ENCODE assay signal across 31 mouse cellular contexts in genomic region chr8:73313911-73314310, GRCm38 (mm10). TPM values are rescaled to one million over a fixed set of nuclear protein-coding genes. Genes with fewer than 3 reads are reported as not detected.
DNase-seq lines count a peak whose midpoint lies in the region; ATAC-seq and TF ChIP-seq lines count a peak whose summit lies in the region.
"Had no signal": no experiment of that assay in that cellular context is flagged by ENCODE, and none has a peak within 500 bp of the region (broad histone marks: within the 10 kb centered on the region; RNA-seq: fewer than 3 reads in every experiment).

No protein-coding gene starts in this region.

- TF ChIP-seq EP300 in heart, adult 2 months (IDR thresholded peaks at IDR 0.05; ENCODE audit: insufficient read depth, low read depth, low read length), result no peak

- peak overlapping the region; percentile 91 for H3K27ac ChIP-seq in heart, adult 2 months
- peak overlapping the region; percentile 38; the same call in 1 of the 2 replicates for H3K27ac ChIP-seq in left cerebral cortex, adult 2 months
- H3K27ac ChIP-seq in olfactory bulb, adult 2 months (ENCODE audit: insufficient read depth, low read depth, low read length), result peak overlapping the region; percentile 60; the same call in 1 of the 2 replicates
- H3K27ac ChIP-seq: forebrain, embryonic 15.5 days; hindbrain, embryonic 12.5 days; hindbrain, postnatal 0 days; intestine, embryonic 15.5 days; limb, embryonic 10.5 days; limb, embryonic 15.5 days; liver, embryonic 15.5 days; lung, embryonic 15.5 days had no signal

- H3K79me2 ChIP-seq in heart, adult 2 months (replicated peaks; ENCODE audit: control insufficient read depth, insufficient read depth, low read length), result peaks cover 4% of the 10 kb centered on the region

- intact Hi-C loops in heart, adult 2 months (cut with DNase I), result loop anchor here (5.0 kb wide), 1 partner anchor 38 kb away; the partner anchor contains the start of gene Large1
- intact Hi-C loops in heart, postnatal 14 days (cut with DNase I), result no loop called here
- intact Hi-C loops in left cerebral cortex, adult 2 months (cut with DNase I), result no loop called here
- intact Hi-C loops in left cerebral cortex, postnatal 36 days (cut with DNase I), result no loop called here

- H3K4me1 ChIP-seq in heart, adult 2 months (ENCODE audit: control insufficient read depth, insufficient read depth, low read length), result peaks cover 28% of the 10 kb centered on the region
- peaks cover 10% of the 10 kb centered on the region for H3K4me1 ChIP-seq in olfactory bulb, adult 2 months (ENCODE audit: control insufficient read depth, insufficient read depth, low read length)
- H3K4me1 ChIP-seq: forebrain, embryonic 15.5 days; hindbrain, embryonic 12.5 days; intestine, embryonic 15.5 days; limb, embryonic 10.5 days; limb, embryonic 15.5 days; liver, embryonic 15.5 days had no signal

- TF ChIP-seq POLR2A in heart, adult 2 months (IDR thresholded peaks at IDR 0.05; ENCODE audit: insufficient read depth, low read depth, low read length), result no peak
- TF ChIP-seq POLR2A in olfactory bulb, adult 2 months (IDR thresholded peaks at IDR 0.05; ENCODE audit: insufficient read depth, low read depth, low read length), result no peak

- peak; percentile 68 for ATAC-seq in common myeloid progenitor, adult 5-6 weeks (replicated peaks; ENCODE audit: low read depth, poor library complexity, severe bottlenecking)
- ATAC-seq in erythroblast, adult 5-6 weeks (replicated peaks; ENCODE audit: low FRiP score, poor library complexity, severe bottlenecking), result no peak
- ATAC-seq: forebrain, embryonic 15.5 days; hindbrain, postnatal 0 days; Patski had no signal

- DNase-seq in heart, adult 2 months, result no peak
- DNase-seq in heart, postnatal 14 days, result no peak
- no peak for DNase-seq in left cerebral cortex, adult 2 months (ENCODE audit: extremely low spot score in 1 of 2, low spot score in 2 of 2)
- DNase-seq in left cerebral cortex, postnatal 36 days (ENCODE audit: low spot score in 2 of 2), result no peak
- no peak for DNase-seq in retina, postnatal 1 day
- DNase-seq: adrenal gland, postnatal 14 days; cerebellum, adult 18-20 months; cerebellum, postnatal 25 days; gastrocnemius, postnatal 10 days; kidney, adult 2 months; kidney, postnatal 36 days; lung, postnatal 36 days; midbrain, embryonic 14.5 days; right cerebral cortex, postnatal 25 days; spleen, adult 18-20 months; thymus, adult 18-20 months; thymus, postnatal 25 days had no signal

- WGBS in heart, adult 2 months, result 74% methylated on average over 2 of the region's 2 CpGs
- WGBS in olfactory bulb, adult 2 months, result 66% methylated on average over 2 of the region's 2 CpGs

- H3K4me3 ChIP-seq in heart, adult 2 months, result no peak overlapping the region
- no peak overlapping the region for H3K4me3 ChIP-seq in left cerebral cortex, adult 2 months
- no peak overlapping the region for H3K4me3 ChIP-seq in olfactory bulb, adult 2 months (ENCODE audit: insufficient read depth, low read depth, low read length)
- H3K4me3 ChIP-seq: forebrain, embryonic 15.5 days; hindbrain, embryonic 12.5 days; intestine, embryonic 15.5 days; layer of hippocampus, adult 2 months; limb, embryonic 10.5 days; limb, embryonic 15.5 days; liver, embryonic 15.5 days; lung, embryonic 15.5 days had no signal

- H3K9ac ChIP-seq in heart, adult 2 months (ENCODE audit: low read depth, low read length), result no peak overlapping the region
- H3K9ac ChIP-seq: forebrain, embryonic 15.5 days; hindbrain, embryonic 12.5 days; intestine, embryonic 15.5 days; limb, embryonic 15.5 days; liver, embryonic 15.5 days; lung, embryonic 15.5 days had no signal

- no peak for TF ChIP-seq CTCF in heart, adult 2 months (IDR thresholded peaks at IDR 0.05)
- no peak for TF ChIP-seq CTCF in left cerebral cortex, adult 2 months (IDR thresholded peaks at IDR 0.05)
- TF ChIP-seq CTCF in olfactory bulb, adult 2 months (IDR thresholded peaks at IDR 0.05; ENCODE audit: insufficient read depth, low read depth, low read length), result no peak

- no peaks in the 10 kb centered on the region for H3K27me3 ChIP-seq in heart, adult 2 months (ENCODE audit: control insufficient read depth, insufficient read depth, low read length)
- H3K27me3 ChIP-seq: forebrain, embryonic 15.5 days; hindbrain, embryonic 12.5 days; intestine, embryonic 15.5 days; limb, embryonic 15.5 days; liver, embryonic 15.5 days; lung, embryonic 15.5 days; Patski had no signal

- peaks cover 24% of the 10 kb centered on the region for H3K36me3 ChIP-seq in heart, adult 2 months (ENCODE audit: control insufficient read depth, insufficient read depth, low read length)
- H3K36me3 ChIP-seq: forebrain, embryonic 15.5 days; hindbrain, embryonic 12.5 days; intestine, embryonic 15.5 days; limb, embryonic 10.5 days; limb, embryonic 15.5 days; liver, embryonic 15.5 days; lung, embryonic 15.5 days had no signal

RNA-seq across cellular contexts. Expression of gene Large1, which starts 39.4 kb away (rescaled TPM):
- 10 to 100 TPM; 36.0 to 42.0 TPM for total RNA-seq in heart, adult 2 months (2021)
- polyA plus RNA-seq in heart, adult 2 months (2012; rRNA removed), result 20.7 and 39.1 TPM in 2 replicates
- 10 to 100 TPM; 28.6 to 28.7 TPM for total RNA-seq in heart, postnatal 14 days (2021)
- total RNA-seq in left cerebral cortex, adult 2 months (2021), result 100 to 1,000 TPM; 144 to 159 TPM
- 100 to 1,000 TPM; 151 to 163 TPM for total RNA-seq in left cerebral cortex, postnatal 36 days (2021)
- 4.2 and 4.3 TPM in 2 replicates for total RNA-seq in common myeloid progenitor, adult 5-6 weeks (2017)
- polyA plus RNA-seq in olfactory bulb, adult 2 months (2012; ENCODE audit: insufficient read depth, insufficient read length, low replicate concordance, missing spikeins), result not detected in 2 replicates
- not detected in 2 replicates for total RNA-seq in erythroblast, adult 5-6 weeks (2015; ENCODE audit: low replicate concordance)
- total RNA-seq in erythroblast, adult 5-6 weeks (2017; ENCODE audit: low replicate concordance), result 1.4 and 1.5 TPM in 2 replicates
- total RNA-seq: MEL had no signal

Comparison
In these comparisons a context has a peak if more than half of its experiments do, and no peak if none do; other contexts are left out.
1. H3K27ac ChIP-seq: peak in every context shown above with its lines; median percentile 91 in heart, adult 2 months; 60 in olfactory bulb, adult 2 months; 38 in left cerebral cortex, adult 2 months.